Mouse (Mus musculus): ENCODE results near the gene Syt12. TPM values are rescaled to one million over a fixed set of nuclear protein-coding genes. Genes with fewer than 3 reads are reported as not detected.

Syt12 gene
- polyA plus RNA-seq, 1 experiment from 2014 or later, result 2.7 TPM

Other genes with a start within 250 kb of the Syt12 start
- gene Pold4, start 245.5 kb downstream of the Syt12 start, polyA plus RNA-seq (2015; fragmentation: Nextera tagmentation; extraction: Ambion mirVana), result 21.0 and 22.1 TPM in 2 replicates
- gene Ssh3, start 208.3 kb downstream of the Syt12 start, polyA plus RNA-seq (2015; fragmentation: Nextera tagmentation; extraction: Ambion mirVana), result 7.2 and 8.2 TPM in 2 replicates
- gene Ankrd13d, start 194.3 kb downstream of the Syt12 start, polyA plus RNA-seq (2015; fragmentation: Nextera tagmentation; extraction: Ambion mirVana), result 29.8 and 33.1 TPM in 2 replicates
- gene Grk2, start 171.2 kb downstream of the Syt12 start, polyA plus RNA-seq (2015; fragmentation: Nextera tagmentation; extraction: Ambion mirVana), result 22.3 and 25.5 TPM in 2 replicates
- gene Kdm2a, start 79.2 kb downstream of the Syt12 start, polyA plus RNA-seq (2015; fragmentation: Nextera tagmentation; extraction: Ambion mirVana), result 38.2 and 41.5 TPM in 2 replicates
- gene Rhod, start 38.0 kb downstream of the Syt12 start, polyA plus RNA-seq (2015; fragmentation: Nextera tagmentation; extraction: Ambion mirVana), result 8.5 and 10.1 TPM in 2 replicates
- gene 2010003K11Rik, start 21.1 kb upstream of the Syt12 start, polyA plus RNA-seq (2015; fragmentation: Nextera tagmentation; extraction: Ambion mirVana), result not detected in 2 replicates
- gene Pcx, start 33.0 kb upstream of the Syt12 start, polyA plus RNA-seq (2015; fragmentation: Nextera tagmentation; extraction: Ambion mirVana), result 21.0 and 21.9 TPM in 2 replicates
- gene Lrfn4, start 138.2 kb upstream of the Syt12 start, polyA plus RNA-seq (2015; fragmentation: Nextera tagmentation; extraction: Ambion mirVana), result 10.5 and 10.9 TPM in 2 replicates
- gene Rce1, start 148.2 kb upstream of the Syt12 start, polyA plus RNA-seq (2015; fragmentation: Nextera tagmentation; extraction: Ambion mirVana), result 51.8 and 56.0 TPM in 2 replicates
- gene Gm960, start 221.2 kb upstream of the Syt12 start, polyA plus RNA-seq (2015; fragmentation: Nextera tagmentation; extraction: Ambion mirVana), result 5.3 and 5.7 TPM in 2 replicates
- gene Sptbn2, start 233.7 kb upstream of the Syt12 start, polyA plus RNA-seq (2015; fragmentation: Nextera tagmentation; extraction: Ambion mirVana), result 29.5 and 30.4 TPM in 2 replicates